Mouse (Mus musculus) limb, embryonic 11.5 days (tissue): ENCODE data around the gene Clpb. TPM values are rescaled to one million over a fixed set of nuclear protein-coding genes. Genes with fewer than 3 reads are reported as not detected.

Experiments
- ATAC-seq: fragments of 200-750 bp; cut with Nextera tagmentation; 2 replicates; pipeline ENCODE4 v1.8.0; 2017; ENCODE audit warnings: low read depth; ENCODE audit not compliant: insufficient number of reproducible peaks, low FRiP score, low TSS enrichment
- DNase-seq: peaks from one replicate; pipeline ENCODE4 v3.0.0-alpha.2; 2015; ENCODE audit warnings: low spot score
- H3K27ac ChIP-seq: fragments of 300-500 bp; sonication (generic); replicated peaks from 2 replicates; pipeline ENCODE4 v1.5.1; 2014; ENCODE audit warnings: low read depth, mild to moderate bottlenecking, low read length
- H3K27me3 ChIP-seq: fragments of 300-500 bp; sonication (generic); 2 replicates; pipeline ENCODE4 v1.6.1; 2014; ENCODE audit warnings: mild to moderate bottlenecking, low read length, mixed read lengths; ENCODE audit not compliant: control insufficient read depth, insufficient read depth
- H3K36me3 ChIP-seq: fragments of 300-500 bp; sonication (generic); 2 replicates; pipeline ENCODE4 v1.6.1; 2014; ENCODE audit warnings: mild to moderate bottlenecking, low read length, moderate library complexity, mixed read lengths; ENCODE audit not compliant: control insufficient read depth, insufficient read depth
- H3K4me1 ChIP-seq: fragments of 300-500 bp; sonication (generic); 2 replicates; pipeline ENCODE4 v1.6.1; 2014; ENCODE audit warnings: low read length, mixed read lengths; ENCODE audit not compliant: control insufficient read depth, insufficient read depth
- H3K4me2 ChIP-seq: fragments of 300-500 bp; sonication (generic); 2 replicates; pipeline ENCODE4 v1.6.1; 2014; ENCODE audit warnings: low read depth, mild to moderate bottlenecking, moderate library complexity; ENCODE audit not compliant: severe bottlenecking
- H3K4me3 ChIP-seq: fragments of 300-500 bp; sonication (generic); 2 replicates; pipeline ENCODE4 v1.5.1; 2014; ENCODE audit warnings: low read depth, low read length
- H3K9ac ChIP-seq: fragments of 300-500 bp; sonication (generic); 2 replicates; pipeline ENCODE4 v1.6.1; 2014; ENCODE audit warnings: mild to moderate bottlenecking, low read length
- H3K9me3 ChIP-seq: fragments of 300-500 bp; sonication (generic); 2 replicates; pipeline ENCODE4 v1.6.1; 2016; ENCODE audit warnings: low read length; ENCODE audit not compliant: control insufficient read depth
- WGBS: fragments of 180-500 bp; shearing (Covaris S2); extraction: QIAGEN DNeasy Blood & Tissue Kit; methylation state at CpG from one replicate; pipeline ENCODE4 v1.1.7; 2014; 5-methylcytosine and 5-hydroxymethylcytosine counted together
- polyA plus RNA-seq: library from polyadenylated mRNA; unstranded; fragments of >200 nt; fragmentation: Nextera tagmentation; extraction: Ambion mirVana; gene quantifications from 2 replicates; pipeline ENCODE4 v1.2.1, GENCODE M21; 2014

Gene Clpb
- polyA plus RNA-seq, 1 experiment from 2014 or later, result 46.0 TPM

DNA sequence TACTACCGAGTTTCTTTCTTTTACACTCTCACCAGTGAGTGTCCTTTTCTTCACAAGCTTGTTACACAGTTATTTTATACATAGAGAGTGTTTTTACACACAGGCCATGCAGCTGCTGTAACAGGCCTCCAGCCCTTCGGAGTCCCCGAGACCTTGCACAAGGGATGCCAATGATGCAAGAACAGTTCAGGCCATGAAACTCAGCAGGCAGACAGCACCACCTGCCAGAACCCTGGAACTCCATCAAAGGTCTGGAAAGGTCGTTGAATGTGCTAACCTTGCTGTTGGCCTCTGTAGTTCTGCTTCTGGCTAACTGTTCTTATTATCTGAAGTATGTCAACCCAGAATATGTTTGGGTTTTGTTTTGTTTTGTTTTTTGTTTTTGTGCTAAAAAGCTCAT lies 8.5 kb upstream of the Clpb start:
- no peaks in the 10 kb centered on the region for H3K36me3 ChIP-seq
- H3K27ac ChIP-seq, result no peak overlapping the region
- ATAC-seq (no peak), DNase-seq (no peak)
- no peaks in the 10 kb centered on the region for H3K4me1 ChIP-seq
- no peaks in the 10 kb centered on the region for H3K9me3 ChIP-seq
- no peak overlapping the region for H3K4me2 ChIP-seq
- H3K27me3 ChIP-seq, result no peaks in the 10 kb centered on the region
- 63% methylated on average over 4 of the region's 4 CpGs for WGBS
- H3K9ac ChIP-seq, result no peak overlapping the region
- H3K4me3 ChIP-seq, result no peak overlapping the region

DNA sequence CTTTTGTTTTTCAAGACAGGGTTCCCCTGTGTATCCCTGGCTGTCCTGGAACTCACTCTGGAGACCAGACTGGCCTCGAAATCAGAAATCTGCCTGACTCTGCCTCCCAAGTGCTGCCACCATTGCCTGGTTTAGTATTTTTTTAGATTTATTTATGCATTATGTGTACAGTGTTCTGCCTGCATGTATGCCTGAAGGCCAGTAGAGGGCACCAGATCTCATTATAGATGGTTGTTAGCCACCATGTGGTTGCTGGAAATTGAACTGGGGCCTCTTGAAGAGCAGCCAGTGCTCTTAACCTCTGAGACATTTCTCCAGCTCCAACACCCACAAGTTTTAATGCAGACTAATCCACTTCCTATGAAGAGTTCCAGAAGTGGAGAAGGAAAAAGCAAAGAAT lies 1.4 kb upstream of the Clpb start:
- DNase-seq (no peak), ATAC-seq (no peak)
- 78% methylated on average over 1 of the region's 1 CpGs for WGBS
- Histone ChIP-seq H3K36me3 (no peaks in the 10 kb centered on the region), H3K4me2 (no peak overlapping the region), H3K27me3 (no peaks in the 10 kb centered on the region), H3K4me1 (peaks cover 5% of the 10 kb centered on the region; the same call in 1 of the 2 replicates), H3K9me3 (peaks cover 2% of the 10 kb centered on the region; the same call in 1 of the 2 replicates), H3K27ac (no peak overlapping the region), H3K9ac (no peak overlapping the region), H3K4me3 (no peak overlapping the region)

DNA sequence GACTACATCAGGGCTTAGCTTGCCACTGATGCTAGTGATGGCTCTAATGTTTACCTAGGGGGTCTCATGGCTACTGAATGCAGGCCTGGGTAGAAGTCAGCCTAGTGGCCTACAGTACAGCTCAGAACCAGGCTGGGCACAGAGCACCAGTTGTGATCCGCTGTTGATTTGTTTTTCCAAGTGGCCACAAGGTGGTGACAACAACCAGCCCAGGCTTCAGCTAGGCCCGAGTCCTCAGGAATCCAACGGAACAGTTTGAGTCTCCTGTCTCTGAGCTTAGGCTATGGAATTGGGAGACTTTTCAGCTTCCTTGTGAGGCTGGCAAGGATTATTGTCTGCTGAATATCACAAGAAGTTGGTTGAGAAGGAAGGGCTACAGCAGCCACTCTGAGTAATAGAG lies 3.1 kb downstream of the Clpb start:
- peak; percentile 43 for DNase-seq
- Histone ChIP-seq H3K27ac (no peak overlapping the region), H3K9me3 (peaks cover 2% of the 10 kb centered on the region; the same call in 1 of the 2 replicates), H3K4me3 (no peak overlapping the region), H3K9ac (no peak overlapping the region), H3K4me1 (peaks cover 5% of the 10 kb centered on the region; the same call in 1 of the 2 replicates), H3K36me3 (no peaks in the 10 kb centered on the region), H3K27me3 (no peaks in the 10 kb centered on the region), H3K4me2 (no peak overlapping the region)
- ATAC-seq, result no peak
- 18% methylated on average over 3 of the region's 3 CpGs for WGBS

DNA sequence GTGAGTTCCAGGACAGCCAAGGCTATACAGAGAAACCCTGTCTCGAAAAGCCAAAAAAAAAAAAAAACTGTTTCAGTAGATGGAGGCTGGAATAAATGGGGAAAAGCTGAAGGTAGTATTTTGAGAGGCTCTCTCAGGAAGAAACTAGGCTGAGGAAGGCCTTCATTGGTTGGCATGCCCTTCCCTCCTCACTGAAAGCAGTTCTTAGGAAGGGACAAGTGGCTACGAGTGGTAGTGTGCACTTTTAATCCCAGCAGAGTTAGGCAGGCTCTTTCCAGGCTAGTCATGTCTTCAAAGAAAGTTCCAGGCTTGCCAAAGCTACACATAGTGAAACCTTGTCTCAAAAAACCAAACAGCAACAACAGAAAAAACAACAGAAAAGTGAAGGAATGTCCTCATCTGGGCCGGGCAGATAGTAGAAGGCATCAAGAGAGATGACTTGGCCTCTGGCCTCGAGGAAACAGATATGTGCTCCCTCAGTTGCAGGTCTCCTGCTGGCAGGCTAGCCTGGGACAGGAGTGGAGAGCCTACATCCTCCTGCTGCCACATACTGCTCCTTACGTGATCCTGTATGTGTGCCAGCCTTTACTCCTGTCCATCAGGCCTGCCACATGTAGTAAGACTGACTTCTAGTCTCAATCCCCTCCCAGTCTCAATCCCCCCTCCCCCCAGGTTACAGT lies 8.3 kb downstream of the Clpb start:
- H3K36me3 ChIP-seq, result no peaks in the 10 kb centered on the region
- WGBS, result 86% methylated on average over 5 of the region's 5 CpGs
- no peaks in the 10 kb centered on the region for H3K4me1 ChIP-seq
- no peaks in the 10 kb centered on the region for H3K9me3 ChIP-seq
- H3K9ac ChIP-seq, result no peak overlapping the region
- no peak overlapping the region for H3K27ac ChIP-seq
- no peak overlapping the region for H3K4me2 ChIP-seq
- no peaks in the 10 kb centered on the region for H3K27me3 ChIP-seq
- ATAC-seq, result no peak
- DNase-seq, result no peak
- no peak overlapping the region for H3K4me3 ChIP-seq

DNA sequence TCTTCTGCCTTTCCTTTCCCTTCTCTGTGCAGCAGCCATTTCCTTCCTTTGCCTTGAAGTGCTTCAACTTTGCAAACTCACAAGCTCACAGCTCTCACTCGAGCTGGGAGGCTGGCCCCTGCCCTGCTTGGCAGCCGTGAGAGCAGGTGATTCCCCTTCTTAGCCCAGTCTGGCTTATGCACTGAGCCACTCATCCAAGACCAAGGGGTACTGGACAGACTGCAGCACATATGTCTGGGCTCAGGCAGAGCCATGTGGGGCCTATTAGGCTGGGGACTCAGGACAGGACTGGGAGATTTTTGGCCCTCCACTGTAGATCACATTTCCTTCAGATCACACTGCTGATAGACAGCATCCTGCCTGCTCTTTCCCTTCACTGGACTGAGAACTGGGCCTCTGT lies 10.1 kb downstream of the Clpb start:
- 0 out of 2 replicates have a peak, but pooled peaks cover 2% of the 10 kb centered on the region for H3K4me1 ChIP-seq
- H3K9ac ChIP-seq, result no peak overlapping the region
- H3K36me3 ChIP-seq, result no peaks in the 10 kb centered on the region
- H3K4me2 ChIP-seq, result no peak overlapping the region
- no peaks in the 10 kb centered on the region for H3K9me3 ChIP-seq
- H3K27ac ChIP-seq, result no peak overlapping the region
- no peak overlapping the region for H3K4me3 ChIP-seq
- 34% methylated on average over 2 of the region's 2 CpGs for WGBS
- H3K27me3 ChIP-seq, result no peaks in the 10 kb centered on the region
- ATAC-seq, result no peak
- no peak for DNase-seq

DNA sequence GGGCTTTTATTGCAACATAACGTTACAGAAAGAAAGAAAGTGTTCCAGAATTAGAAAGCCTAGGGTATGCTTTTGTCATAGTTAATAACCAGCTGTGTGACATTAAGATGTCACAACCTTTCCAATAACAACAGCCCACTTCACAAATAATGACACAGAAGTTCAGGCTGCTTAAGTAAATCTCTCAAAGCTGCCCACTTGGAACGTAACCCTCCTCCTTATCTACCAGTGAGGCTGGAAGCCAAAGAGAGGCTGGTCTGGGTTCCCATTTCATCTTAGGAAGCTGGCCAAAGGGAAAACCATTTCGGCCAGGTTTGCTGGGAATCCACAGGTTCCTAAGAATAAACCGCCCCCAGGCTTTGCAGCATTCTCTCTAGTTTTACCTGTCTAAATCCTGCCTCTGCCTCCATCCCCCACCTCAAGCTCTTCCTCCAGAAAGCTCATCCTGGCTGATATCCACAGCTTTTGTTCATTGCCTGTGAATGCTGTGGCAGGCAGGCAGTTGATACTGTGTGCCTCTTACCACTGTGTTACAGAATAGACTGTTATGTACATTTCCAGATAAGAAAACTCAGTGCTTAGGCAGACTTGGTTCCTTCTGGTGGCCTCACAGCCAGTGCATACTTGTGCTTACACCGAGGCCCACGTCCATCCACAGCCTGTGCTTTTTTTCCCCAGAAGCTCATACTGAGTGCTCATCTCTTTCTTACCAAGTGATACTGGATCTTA lies 12.8 kb downstream of the Clpb start:
- no peak for ATAC-seq
- no peak overlapping the region for H3K9ac ChIP-seq
- H3K4me2 ChIP-seq, result no peak overlapping the region
- 61% methylated on average over 6 of the region's 6 CpGs for WGBS
- H3K4me3 ChIP-seq, result no peak overlapping the region
- H3K27ac ChIP-seq, result no peak overlapping the region
- H3K27me3 ChIP-seq, result no peaks in the 10 kb centered on the region
- H3K4me1 ChIP-seq, result 0 out of 2 replicates have a peak, but pooled peaks cover 2% of the 10 kb centered on the region
- no peak for DNase-seq
- H3K36me3 ChIP-seq, result no peaks in the 10 kb centered on the region
- no peaks in the 10 kb centered on the region for H3K9me3 ChIP-seq

DNA sequence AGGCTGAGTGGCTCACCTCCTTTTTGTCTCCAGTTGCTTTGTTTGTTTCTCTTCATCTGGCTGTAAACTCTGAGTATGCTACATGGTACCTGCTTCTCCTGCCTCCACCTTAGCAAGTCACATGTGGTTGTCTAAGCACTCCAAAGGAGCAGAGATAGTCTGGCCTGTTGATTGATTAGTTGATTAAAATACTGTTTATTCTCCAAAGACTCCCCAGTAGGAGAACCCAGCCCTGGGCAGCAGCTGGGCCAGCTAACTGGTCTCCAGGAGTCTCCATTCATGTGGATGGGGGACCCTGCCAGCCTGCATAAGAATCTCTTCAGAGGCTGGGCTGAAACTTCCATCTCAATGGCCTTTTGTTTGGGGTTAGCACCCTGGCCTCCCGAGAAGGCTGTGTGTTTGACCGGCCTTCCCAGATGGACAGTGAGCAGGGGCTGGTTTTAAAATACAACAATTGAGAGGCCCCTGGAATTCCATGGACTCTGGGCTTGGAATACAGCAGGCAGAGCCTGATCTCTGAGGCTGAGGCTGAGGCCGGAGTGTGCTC lies 13.4 kb downstream of the Clpb start:
- no peak for ATAC-seq
- H3K27ac ChIP-seq, result no peak overlapping the region
- DNase-seq, result no peak

DNA sequence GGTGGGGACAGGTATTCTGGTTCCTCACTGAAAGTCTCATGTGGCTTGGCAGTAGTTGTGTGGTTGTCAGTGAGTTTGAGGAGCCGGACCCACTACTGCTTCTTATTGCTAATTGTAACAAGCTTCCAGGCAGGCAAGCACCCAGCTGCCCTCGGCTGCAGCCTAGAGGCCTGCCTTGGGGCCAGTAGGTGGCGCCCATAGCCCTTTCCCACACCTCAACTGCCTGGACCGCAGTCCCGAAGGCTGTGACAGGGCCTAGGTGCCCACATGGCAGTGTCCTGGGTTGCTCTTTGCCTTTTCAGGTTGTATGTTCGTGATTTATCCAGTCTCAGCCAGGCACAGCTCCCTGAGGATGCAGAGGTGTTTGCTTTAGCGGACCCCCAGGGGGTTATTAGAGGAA lies 16.2 kb downstream of the Clpb start:
- DNase-seq, result peak; percentile 82
- no peaks in the 10 kb centered on the region for H3K9me3 ChIP-seq
- WGBS, result 11% methylated on average over 7 of the region's 7 CpGs
- H3K4me2 ChIP-seq, result no peak overlapping the region
- no peak overlapping the region for H3K27ac ChIP-seq
- no peak overlapping the region for H3K9ac ChIP-seq
- peak; percentile 79; the same call in 1 of the 2 replicates for ATAC-seq
- no peaks in the 10 kb centered on the region for H3K36me3 ChIP-seq
- no peak overlapping the region for H3K4me3 ChIP-seq
- H3K27me3 ChIP-seq, result no peaks in the 10 kb centered on the region
- H3K4me1 ChIP-seq, result 0 out of 2 replicates have a peak, but pooled peaks cover 2% of the 10 kb centered on the region

More for the DNA sequence above, 13.4 kb downstream of the Clpb start:
- 0 out of 2 replicates have a peak overlapping the region, but pooled peaks have one; percentile 19 for H3K9ac ChIP-seq
- H3K36me3 ChIP-seq, result no peaks in the 10 kb centered on the region
- 45% methylated on average over 3 of the region's 3 CpGs for WGBS
- no peak overlapping the region for H3K4me2 ChIP-seq
- H3K9me3 ChIP-seq, result no peaks in the 10 kb centered on the region
- no peaks in the 10 kb centered on the region for H3K27me3 ChIP-seq
- H3K4me3 ChIP-seq, result no peak overlapping the region
- H3K4me1 ChIP-seq, result 0 out of 2 replicates have a peak, but pooled peaks cover 2% of the 10 kb centered on the region
